Mouse (Mus musculus) ES-Bruce4 (cell line): Measurements from ENCODE around the gene Zc3hc1. TPM values are rescaled to one million over a fixed set of nuclear protein-coding genes. Genes with fewer than 3 reads are reported as not detected.

Experiments
- H3K27ac ChIP-seq: 2 replicates; pipeline ENCODE4 v1.5.1; 2012; ENCODE audit warnings: low read length, inconsistent platforms; ENCODE audit not compliant: insufficient read depth
- H3K27me3 ChIP-seq: 2 replicates; pipeline ENCODE4 v1.6.1; 2012; ENCODE audit warnings: mild to moderate bottlenecking, low read length, inconsistent platforms; ENCODE audit not compliant: control insufficient read depth, poor library complexity, insufficient read depth, severe bottlenecking
- H3K36me3 ChIP-seq: 2 replicates; pipeline ENCODE4 v1.6.1; 2012; ENCODE audit warnings: inconsistent platforms, mild to moderate bottlenecking, low read length, moderate library complexity; ENCODE audit not compliant: control insufficient read depth, poor library complexity, insufficient read depth, severe bottlenecking
- H3K4me1 ChIP-seq: one replicate; pipeline ENCODE4 v1.8.1; 2011; ENCODE audit warnings: low read length; ENCODE audit not compliant: control insufficient read depth, insufficient read depth
- H3K4me3 ChIP-seq: 2 replicates; pipeline ENCODE4 v1.5.1; 2011; ENCODE audit warnings: low read depth, mild to moderate bottlenecking, low read length
- H3K9ac ChIP-seq: 2 replicates; pipeline ENCODE4 v1.6.1; 2012; ENCODE audit warnings: low read depth, mild to moderate bottlenecking, inconsistent platforms; ENCODE audit not compliant: poor library complexity, severe bottlenecking
- H3K9me3 ChIP-seq: replicated peaks from 2 replicates; pipeline ENCODE4 v1.6.1; 2012; ENCODE audit warnings: mild to moderate bottlenecking, low read length, inconsistent platforms; ENCODE audit not compliant: control insufficient read depth, poor library complexity, insufficient read depth, severe bottlenecking
- CTCF ChIP-seq: IDR thresholded peaks from one replicate; pipeline ENCODE4 v1.8.1; 2011; ENCODE audit warnings: low read depth, low read length
- EP300 ChIP-seq: IDR thresholded peaks from 2 replicates; pipeline ENCODE4 v1.6.1; 2011; ENCODE audit warnings: low read depth, low read length; ENCODE audit not compliant: insufficient read depth
- POLR2A ChIP-seq: IDR thresholded peaks from one replicate; pipeline ENCODE4 v1.8.1; 2011; ENCODE audit warnings: low read length; ENCODE audit not compliant: insufficient read depth
- polyA plus RNA-seq: library from polyadenylated mRNA; stranded (reverse); fragments of >200 nt; gene quantifications from 2 replicates; pipeline ENCODE4 v1.2.4, GENCODE M21; 2011; ENCODE audit warnings: low read depth; ENCODE audit not compliant: missing spikeins, insufficient read depth, insufficient read length

Zc3hc1 gene
- 71.2 and 76.3 TPM in 2 replicates for polyA plus RNA-seq

DNA sequence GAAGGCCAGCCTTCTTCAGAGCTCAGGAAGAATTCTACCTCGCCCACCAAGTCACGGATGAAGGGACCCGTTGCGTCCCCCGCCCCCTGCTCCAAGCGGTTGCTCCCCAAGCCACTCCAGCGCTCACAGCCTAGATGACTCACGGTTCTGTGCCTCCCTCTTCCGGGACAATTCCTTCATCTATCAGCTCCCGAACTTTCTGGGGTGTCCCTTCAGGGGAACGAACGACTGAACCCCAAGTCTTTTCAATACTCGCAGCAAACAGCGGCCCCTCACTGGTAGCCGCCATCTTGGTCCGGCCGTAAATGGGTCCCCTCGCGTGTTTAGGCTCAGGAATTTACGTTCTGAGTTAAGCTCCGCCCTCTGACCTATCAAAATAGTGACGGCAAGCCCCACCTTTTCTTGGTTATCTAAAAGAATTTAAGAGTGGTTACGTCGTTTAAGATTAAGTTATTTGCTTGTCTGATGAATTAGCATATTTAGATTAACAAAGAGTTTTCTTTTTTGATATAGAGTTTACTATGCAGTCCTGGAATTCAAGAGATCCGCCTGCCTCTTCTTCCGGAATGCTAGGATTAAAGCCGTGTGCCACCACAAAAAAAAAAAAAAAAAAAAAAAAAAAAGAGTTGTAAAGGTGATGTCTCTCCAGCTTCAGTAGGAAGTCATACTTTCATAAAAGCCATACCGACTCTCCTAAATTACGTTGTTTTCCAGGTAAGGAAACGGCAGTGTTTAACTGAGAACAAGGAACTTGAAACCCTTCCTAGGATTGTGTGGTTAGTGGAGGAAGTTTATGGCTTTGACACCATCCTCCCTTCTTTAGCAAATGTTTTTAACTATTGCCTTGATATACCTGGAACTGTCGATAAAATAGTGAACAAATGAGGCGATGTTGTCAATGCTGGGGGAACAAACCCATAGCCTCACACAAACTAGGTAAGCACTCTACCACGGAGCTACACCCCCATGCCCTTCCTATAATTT is at the start of gene Zc3hc1:
Zc3hc1 (minus strand) TSS at position 315 of the 984 bp plus-strand sequence.
- Histone ChIP-seq H3K9me3 (no peaks in the 10 kb centered on the region), H3K27me3 (no peaks in the 10 kb centered on the region), H3K9ac (peak within 1 kb of the TSS; percentile 75), H3K4me3 (peak within 1 kb of the TSS; percentile 93), H3K4me1 (no peaks in the 10 kb centered on the region), H3K36me3 (peaks cover 12% of the 10 kb centered on the region), H3K27ac (no peak within 1 kb of the TSS)
- TF ChIP-seq EP300 (0 out of 2 replicates have a peak, but pooled peaks have one; percentile 43), CTCF (no peak)

DNA sequence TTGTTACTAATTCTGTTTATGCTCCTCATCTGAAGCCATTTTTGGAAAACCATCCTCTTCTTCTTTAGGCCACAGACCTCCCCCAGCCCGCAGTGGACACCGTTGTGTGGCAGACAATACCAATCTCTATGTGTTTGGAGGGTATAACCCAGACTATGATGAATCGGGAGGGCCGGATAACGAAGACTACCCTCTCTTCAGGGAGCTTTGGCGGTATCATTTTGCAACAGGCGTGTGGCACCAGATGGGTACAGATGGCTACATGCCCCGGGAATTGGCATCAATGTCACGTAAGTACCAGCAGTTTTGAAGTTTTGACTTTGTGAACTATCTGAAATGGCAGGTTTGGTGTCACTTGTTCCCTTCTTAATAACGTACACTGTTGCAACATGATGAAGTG is 48.7 kb upstream of the Zc3hc1 start:
- H3K9me3 ChIP-seq = no peaks in the 10 kb centered on the region
- TF ChIP-seq CTCF (no peak), EP300 (no peak), POLR2A (no peak)
- H3K27me3 ChIP-seq = no peaks in the 10 kb centered on the region
- H3K36me3 ChIP-seq = no peaks in the 10 kb centered on the region
- H3K9ac ChIP-seq = no peak overlapping the region
- H3K27ac ChIP-seq = no peak overlapping the region
- H3K4me1 ChIP-seq = peaks cover 2% of the 10 kb centered on the region
- H3K4me3 ChIP-seq = no peak overlapping the region

DNA sequence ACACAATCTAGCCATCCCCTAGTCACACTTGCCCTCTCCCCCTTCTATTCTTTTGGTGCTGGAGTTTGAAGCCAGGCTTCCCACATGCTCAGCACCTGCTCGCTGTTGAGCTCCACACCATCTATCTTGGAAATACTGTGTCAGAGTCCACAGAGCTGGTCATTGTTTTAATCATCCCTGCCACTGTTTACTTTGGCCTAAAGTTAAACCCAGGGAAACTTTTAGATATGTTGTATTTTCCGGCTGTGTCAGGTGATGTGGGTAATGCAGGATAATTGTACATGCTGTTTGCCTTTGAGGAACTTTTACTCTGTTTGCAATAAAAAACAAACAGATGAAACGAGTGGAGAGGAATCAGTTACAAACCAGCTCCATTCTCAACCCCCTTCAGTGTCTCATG is 46.2 kb upstream of the Zc3hc1 start:
- Histone ChIP-seq H3K4me3 (no peak overlapping the region), H3K27ac (no peak overlapping the region), H3K36me3 (no peaks in the 10 kb centered on the region), H3K4me1 (peaks cover 2% of the 10 kb centered on the region), H3K27me3 (no peaks in the 10 kb centered on the region), H3K9me3 (no peaks in the 10 kb centered on the region), H3K9ac (no peak overlapping the region)
- TF ChIP-seq EP300 (no peak), POLR2A (no peak), CTCF (no peak)

DNA sequence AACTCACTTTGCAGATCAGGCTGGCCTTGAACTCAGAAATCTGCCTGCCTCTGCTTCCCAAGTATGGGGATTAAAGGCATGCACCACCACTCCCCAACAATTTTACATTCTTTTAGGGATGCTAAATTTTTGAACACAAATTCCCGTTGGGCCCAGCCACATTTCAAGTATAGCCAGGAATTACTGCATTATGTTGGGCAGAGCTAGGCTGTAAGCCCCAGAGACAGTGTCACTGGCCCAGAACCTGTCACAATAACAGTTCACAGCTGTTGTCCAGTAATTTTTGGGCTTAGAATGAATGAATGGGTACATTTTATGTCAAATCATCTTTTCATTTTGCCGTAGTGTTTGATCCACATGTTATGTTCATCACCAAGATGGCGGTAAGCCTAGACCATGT is 45.6 kb upstream of the Zc3hc1 start:
- Histone ChIP-seq H3K4me3 (no peak overlapping the region), H3K4me1 (peaks cover 2% of the 10 kb centered on the region), H3K9me3 (no peaks in the 10 kb centered on the region), H3K9ac (no peak overlapping the region), H3K27me3 (no peaks in the 10 kb centered on the region), H3K27ac (no peak overlapping the region), H3K36me3 (no peaks in the 10 kb centered on the region)
- TF ChIP-seq EP300 (no peak), CTCF (no peak), POLR2A (no peak)

- peaks cover 2% of the 10 kb centered on the region for H3K4me1 ChIP-seq
- H3K36me3 ChIP-seq = no peaks in the 10 kb centered on the region
- TF ChIP-seq EP300 (no peak), POLR2A (no peak), CTCF (no peak)
- H3K9me3 ChIP-seq = no peaks in the 10 kb centered on the region
- H3K27ac ChIP-seq = no peak overlapping the region
- H3K4me3 ChIP-seq = no peak overlapping the region
- no peaks in the 10 kb centered on the region for H3K27me3 ChIP-seq
- H3K9ac ChIP-seq = no peak overlapping the region
Measured at GRCm38 (mm10) chr6:30432461-30433192, 41.8 kb upstream of the Zc3hc1 start.
